Mouse (Mus musculus) lung, embryonic 15.5 days (tissue): ENCODE results near the gene Gm21887. TPM values are rescaled to one million over a fixed set of nuclear protein-coding genes. Genes with fewer than 3 reads are reported as not detected.
"Not testable (repeated sequence)": the region's sequence is repeated elsewhere in the genome, so short reads cannot be mapped to it uniquely, and the experiment has no call there.

ENCODE experiments used
- ATAC-seq: fragments of 200-750 bp; cut with Nextera tagmentation; 2 replicates; pipeline ENCODE4 v1.8.0; 2017; ENCODE audit warnings: moderate number of reproducible peaks, borderline replicate concordance; ENCODE audit not compliant: low FRiP score, low TSS enrichment; ENCODE audit errors: extremely low read depth
- H3K27ac ChIP-seq: fragments of 300-500 bp; sonication (generic); 2 replicates; pipeline ENCODE4 v1.5.1; 2015; ENCODE audit warnings: moderate library complexity, mild to moderate bottlenecking, inconsistent platforms
- H3K27me3 ChIP-seq: fragments of 300-500 bp; sonication (generic); 2 replicates; pipeline ENCODE4 v1.6.1; 2015; ENCODE audit warnings: inconsistent platforms
- H3K36me3 ChIP-seq: fragments of 300-500 bp; sonication (generic); 2 replicates; pipeline ENCODE4 v1.6.1; 2015; ENCODE audit warnings: inconsistent platforms
- H3K4me1 ChIP-seq: fragments of 300-500 bp; sonication (generic); 2 replicates; pipeline ENCODE4 v1.6.1; 2015; ENCODE audit warnings: inconsistent platforms
- H3K4me2 ChIP-seq: fragments of 300-500 bp; sonication (generic); 2 replicates; pipeline ENCODE4 v1.6.1; 2015; ENCODE audit warnings: inconsistent platforms, mild to moderate bottlenecking, moderate library complexity
- H3K4me3 ChIP-seq: fragments of 300-500 bp; sonication (generic); 2 replicates; pipeline ENCODE4 v1.5.1; 2015; ENCODE audit warnings: mild to moderate bottlenecking, inconsistent platforms
- H3K9ac ChIP-seq: fragments of 300-500 bp; sonication (generic); 2 replicates; pipeline ENCODE4 v1.6.1; 2015; ENCODE audit warnings: inconsistent platforms
- H3K9me3 ChIP-seq: fragments of 300-500 bp; sonication (generic); 2 replicates; pipeline ENCODE4 v1.6.1; 2016; ENCODE audit warnings: inconsistent platforms
- WGBS: fragments of 180-500 bp; shearing (Covaris S2); methylation state at CpG from one replicate; pipeline ENCODE4 v1.1.7; 2015; 5-methylcytosine and 5-hydroxymethylcytosine counted together
- polyA plus RNA-seq: library from polyadenylated mRNA; unstranded; fragments of >200 nt; fragmentation: Nextera tagmentation; extraction: Ambion mirVana; gene quantifications from 2 replicates; pipeline ENCODE4 v1.2.1, GENCODE M21; 2015

Gene Gm21887
- polyA plus RNA-seq, 1 experiment from 2014 or later = 199 TPM

DNA sequence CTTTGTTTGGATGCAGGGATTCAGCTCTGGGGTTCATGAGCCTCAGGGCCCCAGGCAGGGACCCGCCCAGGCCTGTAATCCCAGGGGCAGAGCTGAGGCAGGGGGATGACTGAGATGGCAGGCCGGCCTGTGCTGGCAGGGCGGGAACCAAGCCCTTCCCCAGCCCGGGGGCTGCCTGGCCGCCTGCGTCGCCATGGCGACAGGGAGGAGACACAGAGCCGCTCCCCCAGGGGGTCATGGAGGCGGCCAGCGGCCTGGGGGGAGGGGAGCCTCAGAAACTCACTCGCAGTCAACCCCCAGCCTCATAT lies 8.1 kb upstream of the Gm21887 start:
- not testable (repeated sequence) for H3K27me3 ChIP-seq, ATAC-seq, H3K9me3 ChIP-seq, H3K9ac ChIP-seq, H3K36me3 ChIP-seq, H3K27ac ChIP-seq, H3K4me1 ChIP-seq, H3K4me2 ChIP-seq, H3K4me3 ChIP-seq
- 20% methylated on average over 1 of the region's 12 CpGs for WGBS

DNA sequence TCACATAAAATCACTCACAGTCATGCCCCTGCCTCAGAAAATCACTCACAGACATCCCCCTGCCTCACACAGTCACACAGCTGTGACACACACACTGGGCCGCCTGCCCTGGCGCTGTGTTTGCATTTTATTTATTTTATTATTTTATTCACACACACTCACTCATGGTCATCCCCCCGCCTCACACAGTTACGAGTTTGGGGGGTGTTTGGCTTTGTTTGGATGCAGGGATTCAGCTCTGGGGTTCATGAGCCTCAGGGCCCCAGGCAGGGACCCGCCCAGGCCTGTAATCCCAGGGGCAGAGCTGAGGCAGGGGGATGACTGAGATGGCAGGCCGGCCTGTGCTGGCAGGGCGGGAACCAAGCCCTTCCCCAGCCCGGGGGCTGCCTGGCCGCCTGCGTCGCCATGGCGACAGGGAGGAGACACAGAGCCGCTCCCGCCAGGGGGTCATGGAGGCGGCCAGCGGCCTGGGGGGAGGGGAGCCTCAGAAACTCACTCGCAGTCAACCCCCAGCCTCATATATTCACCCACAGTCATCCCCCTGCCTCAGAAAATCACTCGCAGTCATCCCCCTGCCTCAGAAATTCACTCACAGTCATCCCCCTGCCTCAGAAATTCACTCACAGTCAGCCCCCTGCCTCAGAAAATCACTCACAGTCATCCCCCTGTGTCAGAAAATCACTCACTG lies 6.8 kb upstream of the Gm21887 start:
- H3K9ac ChIP-seq, H3K4me3 ChIP-seq, H3K9me3 ChIP-seq, H3K27ac ChIP-seq, H3K4me1 ChIP-seq, H3K36me3 ChIP-seq, H3K4me2 ChIP-seq, H3K27me3 ChIP-seq: not testable (repeated sequence)
- peak; percentile 47; the same call in 1 of the 2 replicates for ATAC-seq
- 45% methylated on average over 16 of the region's 18 CpGs for WGBS

DNA sequence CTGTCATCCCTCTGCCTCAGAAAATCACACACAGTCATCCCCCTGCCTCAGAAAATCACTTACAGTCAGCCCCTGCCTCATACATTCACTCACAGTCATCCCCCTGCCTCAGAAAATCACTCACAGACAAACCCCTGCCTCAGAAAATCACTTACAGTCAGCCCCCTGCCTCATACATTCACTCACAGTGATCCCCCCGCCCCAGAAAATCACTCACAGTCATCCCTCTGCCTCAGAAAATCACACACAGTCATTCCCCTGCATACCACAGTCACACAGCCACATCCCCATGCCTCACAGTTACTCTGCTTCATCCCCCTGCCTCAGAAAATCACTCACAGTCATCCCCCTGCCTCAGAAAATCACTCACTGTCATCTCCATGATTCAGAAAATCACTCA lies 5.9 kb upstream of the Gm21887 start:
- H3K36me3 ChIP-seq, H3K4me1 ChIP-seq, ATAC-seq, H3K27me3 ChIP-seq, H3K4me3 ChIP-seq, H3K4me2 ChIP-seq, H3K9ac ChIP-seq, H3K9me3 ChIP-seq, H3K27ac ChIP-seq: not testable (repeated sequence)
- 30% methylated on average over 1 of the region's 1 CpGs for WGBS

DNA sequence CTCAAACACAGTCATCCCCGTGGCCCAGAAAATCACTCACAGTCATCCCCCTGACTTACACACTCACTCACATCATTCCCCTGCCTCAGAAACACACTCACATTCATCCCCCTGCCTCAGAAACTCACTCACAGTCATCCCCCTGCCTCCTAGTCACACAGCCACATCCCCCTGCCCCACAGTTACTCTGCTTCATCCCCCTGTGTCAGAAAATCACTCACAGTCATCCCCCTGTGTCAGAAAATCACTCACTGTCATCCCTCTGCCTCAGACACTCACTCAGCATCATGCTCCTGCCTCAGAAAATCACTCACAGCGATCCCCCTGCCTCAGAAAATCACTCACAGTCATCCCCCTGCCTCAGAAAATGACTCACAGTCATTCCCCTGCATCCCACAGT lies 5.2 kb upstream of the Gm21887 start:
- not testable (repeated sequence) for H3K9me3 ChIP-seq, H3K36me3 ChIP-seq, H3K27ac ChIP-seq, H3K4me1 ChIP-seq, ATAC-seq, H3K4me2 ChIP-seq, H3K9ac ChIP-seq, H3K27me3 ChIP-seq, H3K4me3 ChIP-seq
- 55% methylated on average over 2 of the region's 2 CpGs for WGBS

DNA sequence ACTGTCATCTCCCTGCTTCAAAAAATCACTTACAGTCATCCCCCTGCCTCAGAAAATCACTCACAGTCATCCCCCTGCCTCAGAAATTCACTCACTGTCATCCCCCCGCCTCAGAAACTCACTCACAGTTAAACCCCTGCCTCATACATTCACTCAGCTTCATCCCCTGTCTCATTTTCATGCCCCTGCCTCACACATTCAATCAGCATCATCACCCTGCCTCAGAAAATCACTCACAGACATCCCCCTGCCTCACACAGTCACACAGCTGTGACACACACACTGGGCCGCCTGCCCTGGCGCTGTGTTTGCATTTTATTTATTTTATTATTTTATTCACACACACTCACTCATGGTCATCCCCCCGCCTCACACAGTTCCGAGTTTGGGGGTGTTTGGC lies 4.7 kb upstream of the Gm21887 start:
- not testable (repeated sequence) for H3K4me3 ChIP-seq, H3K4me2 ChIP-seq, H3K9ac ChIP-seq, ATAC-seq, H3K36me3 ChIP-seq, H3K4me1 ChIP-seq, H3K27ac ChIP-seq, H3K27me3 ChIP-seq, H3K9me3 ChIP-seq
- 37% methylated on average over 5 of the region's 5 CpGs for WGBS

DNA sequence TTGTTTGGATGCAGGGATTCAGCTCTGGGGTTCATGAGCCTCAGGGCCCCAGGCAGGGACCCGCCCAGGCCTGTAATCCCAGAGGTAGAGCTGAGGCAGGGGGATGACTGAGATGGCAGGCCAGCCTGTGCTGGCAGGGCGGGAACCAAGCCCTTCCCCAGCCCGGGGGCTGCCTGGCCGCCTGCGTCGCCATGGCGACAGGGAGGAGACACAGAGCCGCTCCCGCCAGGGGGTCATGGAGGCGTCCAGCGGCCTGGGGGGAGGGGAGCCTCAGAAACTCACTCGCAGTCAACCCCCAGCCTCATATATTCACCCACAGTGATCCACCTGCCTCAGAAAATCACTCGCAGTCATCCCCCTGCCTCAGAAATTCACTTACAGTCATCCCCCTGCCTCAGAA lies 4.3 kb upstream of the Gm21887 start:
- not testable (repeated sequence) for H3K27ac ChIP-seq, H3K4me3 ChIP-seq, ATAC-seq, H3K4me2 ChIP-seq, H3K9ac ChIP-seq, H3K36me3 ChIP-seq, H3K27me3 ChIP-seq, H3K9me3 ChIP-seq, H3K4me1 ChIP-seq
- WGBS = 27% methylated on average over 13 of the region's 13 CpGs

DNA sequence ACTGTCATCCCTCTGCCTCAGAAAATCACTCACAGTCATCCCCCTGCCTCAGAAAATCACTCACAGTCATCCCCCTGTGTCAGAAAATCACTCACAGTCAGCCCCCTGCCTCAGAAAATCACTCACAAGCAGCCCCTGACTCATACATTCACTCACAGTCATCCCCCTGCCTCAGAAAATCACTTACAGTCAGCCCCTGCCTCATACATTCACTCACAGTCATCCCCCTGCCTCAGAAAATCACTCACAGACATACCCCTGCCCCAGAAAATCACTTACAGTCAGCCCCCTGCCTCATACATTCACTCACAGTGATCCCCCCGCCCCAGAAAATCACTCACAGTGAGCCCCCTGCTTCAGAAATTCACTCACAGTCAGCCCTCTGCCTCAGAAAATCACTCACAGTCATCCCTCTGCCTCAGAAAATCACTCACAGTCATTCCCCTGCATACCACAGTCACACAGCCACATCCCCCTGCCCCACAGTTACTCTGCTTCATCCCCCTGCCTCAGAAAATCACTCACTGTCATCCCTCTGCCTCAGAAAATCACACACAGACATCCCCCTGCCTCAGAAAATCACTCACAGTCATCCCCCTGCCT lies 3.7 kb upstream of the Gm21887 start:
- not testable (repeated sequence) for H3K4me1 ChIP-seq, H3K4me2 ChIP-seq, ATAC-seq, H3K9ac ChIP-seq, H3K4me3 ChIP-seq, H3K36me3 ChIP-seq, H3K27ac ChIP-seq, H3K27me3 ChIP-seq
- WGBS = 45% methylated on average over 1 of the region's 1 CpGs
- H3K9me3 ChIP-seq = peaks cover 10% of the 10 kb centered on the region

DNA sequence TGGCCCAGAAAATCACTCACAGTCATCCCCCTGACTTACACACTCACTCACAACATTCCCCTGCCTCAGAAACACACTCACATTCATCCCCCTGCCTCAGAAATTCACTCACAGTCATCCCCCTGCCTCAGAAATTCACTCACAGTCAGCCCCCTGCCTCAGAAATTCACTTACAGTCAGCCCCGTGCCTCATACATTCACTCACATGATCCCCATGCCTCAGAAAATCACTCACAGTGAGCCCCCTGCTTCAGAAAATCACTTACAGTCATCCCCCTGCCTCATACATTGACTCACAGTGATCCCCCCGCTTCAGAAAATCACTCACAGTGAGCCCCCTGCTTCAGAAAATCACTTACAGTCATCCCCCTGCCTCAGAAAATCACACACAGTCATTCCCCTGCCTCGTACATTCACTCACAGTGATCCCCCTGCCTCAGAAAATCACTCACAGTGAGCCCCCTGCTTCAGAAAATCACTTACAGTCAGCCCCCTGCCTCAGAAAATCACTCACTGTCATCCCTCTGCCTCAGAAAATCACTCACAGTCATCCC lies 2.7 kb upstream of the Gm21887 start:
- ATAC-seq, H3K4me1 ChIP-seq, H3K36me3 ChIP-seq, H3K4me2 ChIP-seq, H3K27ac ChIP-seq, H3K4me3 ChIP-seq, H3K27me3 ChIP-seq, H3K9ac ChIP-seq: not testable (repeated sequence)
- H3K9me3 ChIP-seq = peaks cover 15% of the 10 kb centered on the region
- 53% methylated on average over 3 of the region's 3 CpGs for WGBS

DNA sequence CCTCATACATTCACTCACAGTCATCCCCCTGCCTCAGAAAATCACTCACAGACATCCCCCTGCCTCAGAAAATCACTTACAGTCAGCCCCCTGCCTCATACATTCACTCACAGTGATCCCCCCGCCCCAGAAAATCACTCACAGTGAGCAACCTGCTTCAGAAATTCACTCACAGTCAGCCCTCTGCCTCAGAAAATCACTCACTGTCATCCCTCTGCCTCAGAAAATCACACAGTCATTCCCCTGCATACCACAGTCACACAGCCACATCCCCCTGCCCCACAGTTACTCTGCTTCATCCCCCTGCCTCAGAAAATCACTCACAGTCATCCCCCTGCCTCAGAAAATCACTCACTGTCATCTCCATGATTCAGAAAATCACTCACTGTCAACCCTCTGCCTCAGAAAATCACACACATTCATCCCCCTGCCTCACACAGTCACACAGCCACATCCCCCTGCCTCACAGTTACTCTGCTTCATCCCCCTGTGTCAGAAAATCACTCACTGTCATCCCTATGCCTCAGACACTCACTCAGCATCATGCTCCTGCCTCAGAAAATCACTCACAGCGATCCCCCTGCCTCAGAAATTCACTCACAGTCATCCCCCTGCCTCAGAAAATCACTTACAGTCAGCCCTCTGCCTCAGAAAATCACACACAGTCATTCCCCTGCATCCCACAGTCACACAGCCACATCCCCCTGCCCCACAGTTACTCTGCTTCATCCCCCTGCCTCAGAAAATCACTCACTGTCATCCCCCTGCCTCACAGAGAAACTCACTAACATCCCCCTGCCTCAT lies 1.9 kb upstream of the Gm21887 start:
- 49% methylated on average over 2 of the region's 2 CpGs for WGBS
- not testable (repeated sequence) for H3K9ac ChIP-seq, H3K27me3 ChIP-seq, H3K4me1 ChIP-seq, H3K36me3 ChIP-seq, H3K4me2 ChIP-seq, H3K4me3 ChIP-seq, H3K27ac ChIP-seq, ATAC-seq
- H3K9me3 ChIP-seq = peaks cover 15% of the 10 kb centered on the region

DNA sequence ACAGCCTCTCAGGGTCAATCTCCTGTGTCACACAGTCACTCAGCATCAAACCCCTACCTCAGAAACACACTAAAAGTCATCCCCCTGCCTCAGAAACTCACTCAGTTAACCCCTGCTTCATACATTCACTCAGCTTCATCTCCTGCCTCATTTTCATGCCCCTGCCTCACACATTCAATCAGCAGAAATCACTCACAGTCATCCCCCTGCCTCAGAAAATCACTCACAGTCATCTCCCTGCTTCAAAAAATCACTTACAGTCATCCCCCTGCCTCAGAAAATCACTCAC lies 1.3 kb upstream of the Gm21887 start:
- H3K27ac ChIP-seq, ATAC-seq, H3K4me2 ChIP-seq, H3K36me3 ChIP-seq, H3K4me1 ChIP-seq, H3K4me3 ChIP-seq, H3K27me3 ChIP-seq, H3K9ac ChIP-seq: not testable (repeated sequence)
- H3K9me3 ChIP-seq = peaks cover 15% of the 10 kb centered on the region

DNA sequence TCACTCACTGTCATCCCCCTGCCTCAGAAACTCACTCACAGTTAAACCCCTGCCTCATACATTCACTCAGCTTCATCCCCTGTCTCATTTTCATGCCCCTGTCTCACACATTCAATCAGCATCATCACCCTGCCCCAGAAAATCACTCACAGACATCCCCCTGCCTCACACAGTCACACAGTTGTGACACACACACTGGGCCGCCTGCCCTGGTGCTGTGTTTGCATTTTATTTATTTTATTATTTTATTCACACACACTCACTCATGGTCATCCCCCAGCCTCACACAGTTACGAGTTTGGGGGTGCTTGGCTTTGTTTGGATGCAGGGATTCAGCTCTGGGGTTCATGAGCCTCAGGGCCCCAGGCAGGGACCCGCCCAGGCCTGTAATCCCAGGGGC lies 875 bp upstream of the Gm21887 start:
- H3K27me3 ChIP-seq, H3K4me2 ChIP-seq, H3K4me1 ChIP-seq, H3K27ac ChIP-seq, H3K4me3 ChIP-seq, H3K9ac ChIP-seq, ATAC-seq, H3K36me3 ChIP-seq: not testable (repeated sequence)
- H3K9me3 ChIP-seq = peaks cover 15% of the 10 kb centered on the region
- WGBS = 35% methylated on average over 3 of the region's 3 CpGs

DNA sequence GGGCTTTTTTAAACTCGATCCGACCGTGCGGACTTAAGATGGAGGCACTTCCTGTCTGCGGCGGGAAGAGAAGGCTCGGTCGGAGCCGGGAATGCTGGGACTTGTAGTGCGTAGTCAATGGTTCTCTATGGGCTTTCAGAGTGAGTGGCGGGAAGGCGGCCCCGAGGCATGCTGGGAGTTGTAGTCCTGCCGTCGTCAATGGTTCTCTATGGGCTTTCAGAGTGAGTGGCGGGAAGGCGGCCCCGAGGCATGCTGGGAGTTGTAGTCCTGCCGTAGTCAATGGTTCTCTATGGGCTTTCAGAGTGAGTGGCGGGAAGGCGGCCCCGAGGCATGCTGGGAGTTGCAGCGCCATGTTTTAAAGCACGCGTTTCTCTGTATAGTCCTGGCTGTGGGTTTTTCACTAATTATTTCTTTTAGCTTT lies 352 bp downstream of the Gm21887 start:
- 61% methylated on average over 25 of the region's 25 CpGs for WGBS
- Histone ChIP-seq H3K9ac (peak overlapping the region; percentile 55), H3K4me3 (peak overlapping the region; percentile 49), H3K27ac (peak overlapping the region; percentile 54), H3K9me3 (peaks cover 15% of the 10 kb centered on the region)
- not testable (repeated sequence) for H3K4me1 ChIP-seq, H3K27me3 ChIP-seq, H3K4me2 ChIP-seq, H3K36me3 ChIP-seq
- peak; percentile 96 for ATAC-seq
